Mouse (Mus musculus) large intestine, adult 2 months (tissue): ENCODE results near the gene Prrg3. TPM values are rescaled to one million over a fixed set of nuclear protein-coding genes. Genes with fewer than 3 reads are reported as not detected.

Experiments
- polyA plus RNA-seq: library from polyadenylated mRNA; depleted of rRNA; stranded (reverse); fragments of >200 nt; gene quantifications from 2 replicates; pipeline ENCODE4 v1.2.3, GENCODE M21; 2012; rRNA removed

Gene Prrg3
- polyA plus RNA-seq, 1 experiment, result 0.48 TPM

Other genes starting within 250 kb of the Prrg3 start
- 2.0 and 2.6 TPM in 2 replicates for gene Vma21, start 146.7 kb upstream of the Prrg3 start, polyA plus RNA-seq
- 0.05 and 0.19 TPM in 2 replicates for gene Gm1141, start 41.6 kb upstream of the Prrg3 start, polyA plus RNA-seq
- not detected in 2 replicates for gene Fate1, start 10.4 kb downstream of the Prrg3 start, polyA plus RNA-seq
- gene Cnga2, start 29.2 kb downstream of the Prrg3 start, polyA plus RNA-seq, result not detected in 2 replicates